Mouse (Mus musculus) MEL (cell line): Measurements from ENCODE around the gene Mcat. TPM values are rescaled to one million over a fixed set of nuclear protein-coding genes. Genes with fewer than 3 reads are reported as not detected.

ENCODE experiments used
- DNase-seq: peaks from one replicate; pipeline ENCODE4 v3.0.0; 2011; ENCODE audit warnings: low read depth, low spot score
- H3K27ac ChIP-seq: 2 replicates; pipeline ENCODE4 v1.5.1; 2012; ENCODE audit warnings: low read depth, mild to moderate bottlenecking, control low read depth, low read length, moderate library complexity; ENCODE audit not compliant: control insufficient read depth
- H3K27me3 ChIP-seq, 2 experiments: fragments of 150-350 bp in 1 of 2; sonication (generic) in 1 of 2; 2 replicates each; pipeline ENCODE4 v1.6.1; 2012; ENCODE audit warnings: low read length in 2 of 2, mild to moderate bottlenecking in 2 of 2, improper control_type of control experiment in 1 of 2, moderate library complexity in 1 of 2; ENCODE audit not compliant: insufficient read depth in 2 of 2, control insufficient read depth in 1 of 2
- H3K36me3 ChIP-seq, 2 experiments: 2 replicates each; pipeline ENCODE4 v1.6.1; 2012 to 2014; ENCODE audit warnings: low read length in 2 of 2, improper control_type of control experiment in 1 of 2, inconsistent platforms in 1 of 2, mild to moderate bottlenecking in 1 of 2; ENCODE audit not compliant: insufficient read depth in 2 of 2, control insufficient read depth in 1 of 2
- H3K4me1 ChIP-seq, 2 experiments: fragments of 150-350 bp in 1 of 2; sonication (generic) in 1 of 2; 2 replicates each; pipeline ENCODE4 v1.6.1; 2012; ENCODE audit warnings: low read length in 2 of 2, improper control_type of control experiment in 1 of 2, mild to moderate bottlenecking in 1 of 2; ENCODE audit not compliant: insufficient read depth in 2 of 2, control insufficient read depth in 1 of 2
- H3K4me3 ChIP-seq, 2 experiments: fragments of 150-350 bp in 1 of 2; sonication (generic) in 1 of 2; 2 replicates each; pipeline ENCODE4 v1.5.1; 2012; ENCODE audit warnings: low read depth in 2 of 2, low read length in 2 of 2, mild to moderate bottlenecking in 2 of 2, moderate library complexity in 2 of 2, control low read depth in 1 of 2, improper control_type of control experiment in 1 of 2; ENCODE audit not compliant: control insufficient read depth in 1 of 2, insufficient read depth in 1 of 2
- H3K79me2 ChIP-seq: 2 replicates; pipeline ENCODE4 v1.6.1; 2012; ENCODE audit warnings: mild to moderate bottlenecking, low read length, moderate library complexity; ENCODE audit not compliant: control insufficient read depth, poor library complexity, insufficient read depth
- H3K9ac ChIP-seq: 2 replicates; pipeline ENCODE4 v1.6.1; 2012; ENCODE audit warnings: low read depth, mild to moderate bottlenecking, control low read depth, low read length, moderate library complexity; ENCODE audit not compliant: control insufficient read depth, poor library complexity, severe bottlenecking
- H3K9me3 ChIP-seq: fragments of 150-350 bp; sonication (generic); replicated peaks from 2 replicates; pipeline ENCODE4 v1.6.1; 2012; ENCODE audit warnings: mild to moderate bottlenecking, low read length, improper control_type of control experiment, moderate library complexity; ENCODE audit not compliant: insufficient read depth
- GATA1 ChIP-seq: IDR thresholded peaks from 2 replicates; pipeline ENCODE4 v1.6.1; 2011; ENCODE audit warnings: low read depth, low read length, improper control_type of control experiment
- KAT2A ChIP-seq: conservative IDR thresholded peaks from 2 replicates; pipeline ENCODE4 v1.6.1; 2012; ENCODE audit warnings: low read depth, low read length, improper control_type of control experiment, inconsistent platforms
- MAX ChIP-seq: IDR thresholded peaks from 2 replicates; pipeline ENCODE4 v1.6.1; 2011; ENCODE audit warnings: low read length, improper control_type of control experiment
- MYB ChIP-seq: IDR thresholded peaks from 2 replicates; pipeline ENCODE4 v1.6.1; 2011; ENCODE audit warnings: mild to moderate bottlenecking, low read depth, low read length, improper control_type of control experiment
- NELFE ChIP-seq: IDR thresholded peaks from 2 replicates; pipeline ENCODE4 v1.6.1; 2011; ENCODE audit warnings: low read depth, low read length, improper control_type of control experiment
- POLR2AphosphoS2 ChIP-seq: IDR thresholded peaks from 2 replicates; pipeline ENCODE4 v1.6.1; 2011; ENCODE audit warnings: low read length, improper control_type of control experiment
- RAD21 ChIP-seq: IDR thresholded peaks from 2 replicates; pipeline ENCODE4 v1.6.1; 2011; ENCODE audit warnings: mild to moderate bottlenecking, low read depth, low read length, improper control_type of control experiment
- RCOR1 ChIP-seq: IDR thresholded peaks from 2 replicates; pipeline ENCODE4 v1.6.1; 2012; ENCODE audit warnings: low read depth, mild to moderate bottlenecking, inconsistent platforms, low read length, improper control_type of control experiment
- TBP ChIP-seq: IDR thresholded peaks from 2 replicates; pipeline ENCODE4 v1.8.0; 2011; ENCODE audit warnings: low read depth, low read length, improper control_type of control experiment
- TCF12 ChIP-seq: IDR thresholded peaks from 2 replicates; pipeline ENCODE4 v1.6.1; 2014; ENCODE audit warnings: low read depth, mild to moderate bottlenecking, inconsistent platforms, low read length, improper control_type of control experiment, moderate library complexity
- UBTF ChIP-seq: IDR thresholded peaks from 2 replicates; pipeline ENCODE4 v1.6.1; 2012; ENCODE audit warnings: low read depth, mild to moderate bottlenecking, inconsistent platforms, low read length, improper control_type of control experiment, moderate library complexity, borderline replicate concordance; ENCODE audit not compliant: insufficient read depth
- ZNF384 ChIP-seq: IDR thresholded peaks from 2 replicates; pipeline ENCODE4 v1.6.1; 2012; ENCODE audit warnings: low read depth, mild to moderate bottlenecking, inconsistent platforms, low read length, improper control_type of control experiment
- polyA plus RNA-seq, 2 experiments: library from polyadenylated mRNA; stranded (reverse) in 1 of 2; unstranded in 1 of 2; fragments of >175 nt in 1 of 2; fragments of >200 nt in 1 of 2; gene quantifications; 2 replicates each; pipeline versions ENCODE4 v1.2.1 to v1.2.4; 2012; ENCODE audit warnings: low replicate concordance in 2 of 2, low read depth in 1 of 2; ENCODE audit not compliant: insufficient read length in 2 of 2, insufficient read depth in 1 of 2, missing spikeins in 1 of 2
- total RNA-seq: library from RNA; depleted of rRNA; stranded (reverse); fragments of 300-350 nt; gene quantifications from 2 replicates; pipeline ENCODE4 v1.2.3, GENCODE M21; 2012

The Mcat gene
- total and polyA plus RNA-seq, 3 experiments = 28.8 to 35.9 TPM; not detected in 1

GRCm38 (mm10) chr15:83573606-83574005 is 10.0 kb upstream of the Mcat start:
- H3K27ac ChIP-seq = no peak overlapping the region
- DNase-seq = no peak
- TF ChIP-seq TBP (no peak), MAX (no peak), RAD21 (no peak), POLR2AphosphoS2 (0 out of 2 replicates have a peak, but pooled peaks have one; percentile 24), NELFE (no peak), TCF12 (no peak), KAT2A (no peak)

GRCm38 (mm10) chr15:83572132-83572531 is 8.5 kb upstream of the Mcat start:
- Histone ChIP-seq H3K4me1 (peaks cover 0 to 7% of the 10 kb centered on the region in 2 experiments; a peak in 2 of 4 replicates), H3K4me3 (no peak overlapping the region), H3K9me3 (no peaks in the 10 kb centered on the region), H3K79me2 (no peaks in the 10 kb centered on the region), H3K36me3 (no peaks in the 10 kb centered on the region; a peak in 2 of 4 replicates), H3K27me3 (no peaks in the 10 kb centered on the region), H3K9ac (no peak overlapping the region), H3K27ac (no peak overlapping the region)
- TF ChIP-seq KAT2A (no peak), GATA1 (no peak), POLR2AphosphoS2 (peak; percentile 23; the same call in 1 of the 2 replicates), UBTF (no peak), MYB (no peak), RCOR1 (no peak)
- no peak for DNase-seq

More at GRCm38 (mm10) chr15:83573606-83574005, 10.0 kb upstream of the Mcat start:
- H3K27me3 ChIP-seq = no peaks in the 10 kb centered on the region
- H3K9me3 ChIP-seq = no peaks in the 10 kb centered on the region
- H3K4me1 ChIP-seq = peaks cover 0 to 7% of the 10 kb centered on the region in 2 experiments; a peak in 2 of 4 replicates
- H3K36me3 ChIP-seq = no peaks in the 10 kb centered on the region; a peak in 2 of 4 replicates
- H3K4me3 ChIP-seq = no peak overlapping the region
- H3K79me2 ChIP-seq = no peaks in the 10 kb centered on the region
- H3K9ac ChIP-seq = no peak overlapping the region

- Histone ChIP-seq H3K79me2 (no peaks in the 10 kb centered on the region), H3K9me3 (no peaks in the 10 kb centered on the region), H3K4me1 (peaks cover 0 to 7% of the 10 kb centered on the region in 2 experiments; a peak in 2 of 4 replicates), H3K4me3 (no peak overlapping the region), H3K27ac (no peak overlapping the region), H3K9ac (no peak overlapping the region), H3K36me3 (no peaks in the 10 kb centered on the region; a peak in 2 of 4 replicates), H3K27me3 (no peaks in the 10 kb centered on the region)
- DNase-seq = no peak
- TF ChIP-seq ZNF384 (no peak), POLR2AphosphoS2 (0 out of 2 replicates have a peak, but pooled peaks have one; percentile 28)
Observed at GRCm38 (mm10) chr15:83571636-83572035, 8.0 kb upstream of the Mcat start.
